Mouse (Mus musculus) liver, embryonic 14.5 days (tissue): ENCODE data around the gene Cst6.

Experiments
- CTCF ChIP-seq: IDR thresholded peaks from 2 replicates; pipeline ENCODE4 v1.5.1; 2016; ENCODE audit warnings: antibody characterized with exemption, low read depth, control low read depth
- EP300 ChIP-seq: IDR thresholded peaks from 2 replicates; pipeline ENCODE4 v1.6.1; 2016; ENCODE audit warnings: antibody characterized with exemption, low read depth

GRCm38 (mm10) chr19:5362186-5362585 lies 12.8 kb upstream of the Cst6 start:
- TF ChIP-seq CTCF (no peak), EP300 (no peak)
